Mouse (Mus musculus): ENCODE measurements at regions not wholly inside any gene's neighbourhood (a gene's known extent, or its start where the extent isn't known, plus 50 kb on each side); places are given as distances from the start of the nearest gene placed in this dataset.

GRCm38 (mm10) chr9:115583548-115583947 lies 273.3 kb upstream of the Stt3b start:
- H3K27me3 ChIP-seq (replicated peaks): peaks cover 10% of the 10 kb centered on the region
- H3K36me3 ChIP-seq (replicated peaks; ENCODE audit: low read length): no peaks in the 10 kb centered on the region
- peaks cover 19% of the 10 kb centered on the region for H3K4me1 ChIP-seq
- H3K9me3 ChIP-seq: no peaks in the 10 kb centered on the region
- TF ChIP-seq GATA1 (IDR thresholded peaks at IDR 0.05; ENCODE audit: borderline replicate concordance, low read length): no peak
- TF ChIP-seq FLI1 (IDR thresholded peaks at IDR 0.05; ENCODE audit: low read length): no peak
- H3K4me3 ChIP-seq (replicated peaks): peak overlapping the region; percentile 6

- no peak overlapping the region for H3K4me3 ChIP-seq (replicated peaks)
- H3K27me3 ChIP-seq (replicated peaks): peaks cover 12% of the 10 kb centered on the region
- H3K4me1 ChIP-seq: peaks cover 19% of the 10 kb centered on the region
- no peaks in the 10 kb centered on the region for H3K9me3 ChIP-seq
- H3K36me3 ChIP-seq (replicated peaks; ENCODE audit: low read length): no peaks in the 10 kb centered on the region
- TF ChIP-seq GATA1 (IDR thresholded peaks at IDR 0.05; ENCODE audit: borderline replicate concordance, low read length) (no peak), FLI1 (IDR thresholded peaks at IDR 0.05; ENCODE audit: low read length) (no peak)
These were observed 274.7 kb upstream of the Stt3b start for GRCm38 (mm10) chr9:115584874-115585273.

- TF ChIP-seq FLI1 (IDR thresholded peaks at IDR 0.05; ENCODE audit: low read length) (no peak), GATA1 (IDR thresholded peaks at IDR 0.05; ENCODE audit: borderline replicate concordance, low read length) (no peak)
- Histone ChIP-seq H3K36me3 (replicated peaks; ENCODE audit: low read length) (peaks cover 9% of the 10 kb centered on the region), H3K4me3 (replicated peaks) (no peak overlapping the region), H3K4me1 (peaks cover 35% of the 10 kb centered on the region), H3K27me3 (replicated peaks) (peaks cover 7% of the 10 kb centered on the region), H3K9me3 (peaks cover 11% of the 10 kb centered on the region)
These were observed 282.2 kb upstream of the Stt3b start for GRCm38 (mm10) chr9:115592466-115592865.

- Histone ChIP-seq H3K4me1 (peaks cover 30% of the 10 kb centered on the region), H3K27me3 (replicated peaks) (peaks cover 2% of the 10 kb centered on the region), H3K4me3 (replicated peaks) (no peak overlapping the region), H3K9me3 (peaks cover 35% of the 10 kb centered on the region), H3K36me3 (replicated peaks; ENCODE audit: low read length) (peaks cover 22% of the 10 kb centered on the region)
- TF ChIP-seq GATA1 (IDR thresholded peaks at IDR 0.05; ENCODE audit: borderline replicate concordance, low read length) (no peak), FLI1 (IDR thresholded peaks at IDR 0.05; ENCODE audit: low read length) (no peak)
These were observed 290.0 kb upstream of the Stt3b start for GRCm38 (mm10) chr9:115600228-115600627.

GRCm38 (mm10) chr9:115600826-115601225 lies 290.6 kb upstream of the Stt3b start:
- Histone ChIP-seq H3K4me1 (peaks cover 28% of the 10 kb centered on the region), H3K36me3 (replicated peaks; ENCODE audit: low read length) (peaks cover 22% of the 10 kb centered on the region), H3K4me3 (replicated peaks) (no peak overlapping the region), H3K27me3 (replicated peaks) (peaks cover 2% of the 10 kb centered on the region), H3K9me3 (peaks cover 34% of the 10 kb centered on the region)
- no peak for TF ChIP-seq GATA1 (IDR thresholded peaks at IDR 0.05; ENCODE audit: borderline replicate concordance, low read length)
- no peak for TF ChIP-seq FLI1 (IDR thresholded peaks at IDR 0.05; ENCODE audit: low read length)

GRCm38 (mm10) chr9:115602772-115603171 lies 292.6 kb upstream of the Stt3b start:
- peaks cover 10% of the 10 kb centered on the region for H3K36me3 ChIP-seq (replicated peaks; ENCODE audit: low read length)
- no peak for TF ChIP-seq GATA1 (IDR thresholded peaks at IDR 0.05; ENCODE audit: borderline replicate concordance, low read length)
- TF ChIP-seq FLI1 (IDR thresholded peaks at IDR 0.05; ENCODE audit: low read length): no peak
- no peak overlapping the region for H3K4me3 ChIP-seq (replicated peaks)
- H3K27me3 ChIP-seq (replicated peaks): peaks cover 2% of the 10 kb centered on the region
- peaks cover 28% of the 10 kb centered on the region for H3K4me1 ChIP-seq
- peaks cover 21% of the 10 kb centered on the region for H3K9me3 ChIP-seq

GRCm38 (mm10) chr9:115604450-115604849 lies 294.2 kb upstream of the Stt3b start:
- no peak for TF ChIP-seq FLI1 (IDR thresholded peaks at IDR 0.05; ENCODE audit: low read length)
- peaks cover 3% of the 10 kb centered on the region for H3K36me3 ChIP-seq (replicated peaks; ENCODE audit: low read length)
- H3K9me3 ChIP-seq: peaks cover 14% of the 10 kb centered on the region; the same call in 1 of the 2 replicates
- H3K27me3 ChIP-seq (replicated peaks): peaks cover 2% of the 10 kb centered on the region
- H3K4me3 ChIP-seq (replicated peaks): no peak overlapping the region
- peaks cover 45% of the 10 kb centered on the region for H3K4me1 ChIP-seq

GRCm38 (mm10) chr9:115604968-115605682 lies 294.9 kb upstream of the Stt3b start:
- Histone ChIP-seq H3K27me3 (replicated peaks) (peaks cover 2% of the 10 kb centered on the region), H3K9me3 (peaks cover 14% of the 10 kb centered on the region; the same call in 1 of the 2 replicates), H3K36me3 (replicated peaks; ENCODE audit: low read length) (peaks cover 3% of the 10 kb centered on the region), H3K4me1 (peaks cover 52% of the 10 kb centered on the region), H3K4me3 (replicated peaks) (no peak overlapping the region)
- TF ChIP-seq GATA1 (IDR thresholded peaks at IDR 0.05; ENCODE audit: borderline replicate concordance, low read length) (no peak), FLI1 (IDR thresholded peaks at IDR 0.05; ENCODE audit: low read length) (no peak)

GRCm38 (mm10) chr9:115607961-115608360 lies 297.7 kb upstream of the Stt3b start:
- Histone ChIP-seq H3K27me3 (replicated peaks) (no peaks in the 10 kb centered on the region), H3K4me3 (replicated peaks) (no peak overlapping the region), H3K9me3 (peaks cover under 1% of the 10 kb centered on the region; the same call in 1 of the 2 replicates), H3K4me1 (peaks cover 73% of the 10 kb centered on the region), H3K36me3 (replicated peaks; ENCODE audit: low read length) (peaks cover under 1% of the 10 kb centered on the region)
- TF ChIP-seq FLI1 (IDR thresholded peaks at IDR 0.05; ENCODE audit: low read length): no peak

- Histone ChIP-seq H3K4me1 (peaks cover 73% of the 10 kb centered on the region), H3K36me3 (replicated peaks; ENCODE audit: low read length) (no peaks in the 10 kb centered on the region), H3K4me3 (replicated peaks) (no peak overlapping the region), H3K27me3 (replicated peaks) (no peaks in the 10 kb centered on the region), H3K9me3 (no peaks in the 10 kb centered on the region)
- TF ChIP-seq FLI1 (IDR thresholded peaks at IDR 0.05; ENCODE audit: low read length): no peak
- no peak for TF ChIP-seq GATA1 (IDR thresholded peaks at IDR 0.05; ENCODE audit: borderline replicate concordance, low read length)
These were observed 298.2 kb upstream of the Stt3b start for GRCm38 (mm10) chr9:115608377-115608776.
